Mouse (Mus musculus): ENCODE measurements around the gene Gm21775. TPM values are rescaled to one million over a fixed set of nuclear protein-coding genes. Genes with fewer than 3 reads are reported as not detected.
"Not testable (repeated sequence)": the region's sequence is repeated elsewhere in the genome, so short reads cannot be mapped to it uniquely, and the experiment has no call there.

Gene Gm21775
- total RNA-seq (2022) = not detected

DNA sequence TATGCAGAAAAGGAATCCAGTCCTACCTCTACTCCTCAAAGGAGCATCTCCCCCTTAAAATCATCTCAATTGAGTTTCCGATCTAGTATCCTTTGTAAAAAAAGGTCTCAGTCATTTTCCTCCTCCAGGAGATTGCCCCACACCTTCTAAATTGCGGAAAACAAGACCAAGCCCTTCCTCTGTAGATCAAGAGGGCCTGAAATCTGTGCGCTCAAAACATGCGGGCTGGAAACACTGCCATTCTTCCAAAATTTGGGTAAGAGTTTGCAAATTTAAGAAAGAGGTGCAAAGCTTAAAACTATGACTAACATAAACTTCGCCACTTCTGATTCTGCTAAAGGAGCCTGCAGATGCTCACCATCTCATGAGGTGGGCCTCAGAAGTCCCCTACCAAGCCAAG is at the start of gene Gm21775:
TSS of gene Gm21775 (plus strand) at position 301 of the 400 bp plus-strand sequence.
- not testable (repeated sequence) for DNase-seq (ENCODE audit: low spot score in 2 of 2)

- DNase-seq (ENCODE audit: low spot score in 2 of 2) = not testable (repeated sequence)
These were observed 17.3 kb upstream of the Gm21775 start, which contains the start of gene Gm20737 for GRCm38 (mm10) chrY:10535942-10536341. TSS of gene Gm20737 (minus strand) at chrY:10536042.

Other genes starting within 250 kb of the Gm21775 start
- gene Gm20834, start 228.9 kb upstream of the Gm21775 start, total RNA-seq (2022) = not detected
- not detected for gene Gm28510, start 140.7 kb upstream of the Gm21775 start, total RNA-seq (2022)
- not detected for gene Gm20737, start 17.4 kb upstream of the Gm21775 start, total RNA-seq (2022)
- not detected for gene Gm21900, start 62.9 kb downstream of the Gm21775 start, total RNA-seq (2022)
- not detected for gene Gm20777, start 199.0 kb downstream of the Gm21775 start, total RNA-seq (2022)

All from gastrocnemius, adult 8-10 months (tissue).